In the genomic region with DNA sequence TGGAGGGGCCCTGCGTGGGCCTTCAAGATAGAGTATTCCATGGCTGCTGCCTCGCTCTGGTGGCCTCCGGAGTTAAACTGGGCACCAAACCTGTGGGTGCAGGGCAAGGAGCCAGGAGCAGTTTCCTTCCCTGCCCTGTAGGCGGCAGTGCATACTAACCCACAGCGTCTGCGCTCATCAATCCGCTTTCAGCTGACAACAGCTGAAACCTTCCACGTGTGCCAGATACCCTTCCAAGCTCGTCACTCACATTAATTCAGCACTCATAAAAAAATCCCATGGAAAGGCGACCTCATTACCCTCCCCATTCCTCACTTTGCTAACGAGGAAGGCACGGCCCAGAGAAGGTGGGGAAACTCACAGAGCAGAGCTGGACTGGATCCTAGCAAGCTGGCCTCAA, we compare ENCODE assay signal across 8 mouse cellular contexts. TPM values are rescaled to one million over a fixed set of nuclear protein-coding genes. Genes with fewer than 3 reads are reported as not detected.
DNase-seq lines count a peak whose midpoint lies in the region; ATAC-seq and TF ChIP-seq lines count a peak whose summit lies in the region.

No protein-coding gene starts in this region.

- no peak overlapping the region for H3K4me2 ChIP-seq in midbrain, embryonic 16.5 days (ENCODE audit: low read length)
- H3K4me2 ChIP-seq in forebrain, embryonic 14.5 days (ENCODE audit: low read length) = no peak overlapping the region
- 0 out of 2 replicates have a peak overlapping the region, but pooled peaks have one; percentile 5 for H3K4me2 ChIP-seq in hindbrain, postnatal 0 days (ENCODE audit: low read depth, low read length)
- H3K4me2 ChIP-seq in midbrain, embryonic 12.5 days (replicated peaks) = no peak overlapping the region

- no peak overlapping the region for H3K9ac ChIP-seq in midbrain, embryonic 16.5 days (ENCODE audit: low read depth, low read length)
- no peak overlapping the region for H3K9ac ChIP-seq in forebrain, embryonic 14.5 days (ENCODE audit: low read length)
- H3K9ac ChIP-seq in hindbrain, postnatal 0 days (replicated peaks; ENCODE audit: low read length) = no peak overlapping the region
- H3K9ac ChIP-seq in midbrain, embryonic 12.5 days (replicated peaks) = no peak overlapping the region

- no peak for ATAC-seq in midbrain, embryonic 16.5 days
- peak; percentile 35 for ATAC-seq in forebrain, embryonic 14.5 days
- ATAC-seq in hindbrain, postnatal 0 days = peak; percentile 44
- ATAC-seq in midbrain, embryonic 12.5 days (ENCODE audit: low FRiP score, low read depth) = peak; percentile 35; the same call in 1 of the 2 replicates

- peak; percentile 72 for DNase-seq in midbrain, embryonic 10.5 days (ENCODE audit: low spot score)
- DNase-seq in c-Kit-positive CD71-negative TER-119-negative erythroid progenitor cells, embryonic 14.5 days (ENCODE audit: low read depth) = peak; percentile 63
- DNase-seq in forebrain, embryonic 14.5 days (ENCODE audit: low spot score) = peak; percentile 86
- peak; percentile 86 for DNase-seq in hindbrain, postnatal 0 days (ENCODE audit: low spot score)
- peak; percentile 40 for DNase-seq in left cerebral cortex, adult 11 months (ENCODE audit: low spot score)
- DNase-seq in spleen, postnatal 14 days (ENCODE audit: low spot score in 2 of 2) = peak; percentile 31 to 47

- H3K27ac ChIP-seq in midbrain, embryonic 10.5 days (replicated peaks) = no peak overlapping the region
- no peak overlapping the region for H3K27ac ChIP-seq in midbrain, embryonic 16.5 days (ENCODE audit: low read length)
- no peak overlapping the region for H3K27ac ChIP-seq in forebrain, embryonic 14.5 days (ENCODE audit: low read depth, low read length)
- H3K27ac ChIP-seq in hindbrain, postnatal 0 days = no peak overlapping the region
- H3K27ac ChIP-seq in midbrain, embryonic 12.5 days (replicated peaks) = no peak overlapping the region

- H3K4me3 ChIP-seq in midbrain, embryonic 10.5 days = no peak overlapping the region
- H3K4me3 ChIP-seq in midbrain, embryonic 16.5 days (ENCODE audit: low read depth, low read length) = no peak overlapping the region
- H3K4me3 ChIP-seq in forebrain, embryonic 14.5 days (ENCODE audit: low read depth, low read length) = no peak overlapping the region
- no peak overlapping the region for H3K4me3 ChIP-seq in hindbrain, postnatal 0 days (ENCODE audit: low read length)
- no peak overlapping the region for H3K4me3 ChIP-seq in midbrain, embryonic 12.5 days

- H3K36me3 ChIP-seq in midbrain, embryonic 10.5 days = no peaks in the 10 kb centered on the region
- no peaks in the 10 kb centered on the region for H3K36me3 ChIP-seq in midbrain, embryonic 16.5 days (ENCODE audit: control insufficient read depth, insufficient read depth, low read length)
- no peaks in the 10 kb centered on the region for H3K36me3 ChIP-seq in forebrain, embryonic 14.5 days (ENCODE audit: control insufficient read depth, insufficient read depth, low read length)
- H3K36me3 ChIP-seq in hindbrain, postnatal 0 days (ENCODE audit: insufficient read depth, low read length) = no peaks in the 10 kb centered on the region
- H3K36me3 ChIP-seq in midbrain, embryonic 12.5 days = no peaks in the 10 kb centered on the region

- H3K9me3 ChIP-seq in midbrain, embryonic 10.5 days (replicated peaks) = no peaks in the 10 kb centered on the region
- no peaks in the 10 kb centered on the region for H3K9me3 ChIP-seq in midbrain, embryonic 16.5 days (replicated peaks; ENCODE audit: control insufficient read depth, low read length, poor library complexity, severe bottlenecking)
- no peaks in the 10 kb centered on the region for H3K9me3 ChIP-seq in forebrain, embryonic 14.5 days (replicated peaks; ENCODE audit: control insufficient read depth, low read length)
- no peaks in the 10 kb centered on the region for H3K9me3 ChIP-seq in hindbrain, postnatal 0 days (ENCODE audit: low read length)
- H3K9me3 ChIP-seq in midbrain, embryonic 12.5 days = no peaks in the 10 kb centered on the region

- WGBS in midbrain, embryonic 10.5 days = 13% methylated on average over 12 of the region's 12 CpGs
- 6% methylated on average over 12 of the region's 12 CpGs for WGBS in midbrain, embryonic 16.5 days
- 6% methylated on average over 12 of the region's 12 CpGs for WGBS in forebrain, embryonic 14.5 days
- 13% methylated on average over 12 of the region's 12 CpGs for whole genome bisulfite sequencing in hindbrain, postnatal 0 days
- WGBS in midbrain, embryonic 12.5 days = 13% methylated on average over 12 of the region's 12 CpGs

- H3K27me3 ChIP-seq in midbrain, embryonic 10.5 days (ENCODE audit: low read depth, poor library complexity, severe bottlenecking) = peaks cover 17% of the 10 kb centered on the region
- no peaks in the 10 kb centered on the region for H3K27me3 ChIP-seq in midbrain, embryonic 16.5 days (ENCODE audit: control insufficient read depth, insufficient read depth, low read depth, low read length)
- no peaks in the 10 kb centered on the region for H3K27me3 ChIP-seq in forebrain, embryonic 14.5 days (replicated peaks; ENCODE audit: control insufficient read depth, insufficient read depth, low read length)
- H3K27me3 ChIP-seq in hindbrain, postnatal 0 days (ENCODE audit: insufficient read depth, low read length) = no peaks in the 10 kb centered on the region
- peaks cover 7% of the 10 kb centered on the region; the same call in 1 of the 2 replicates for H3K27me3 ChIP-seq in midbrain, embryonic 12.5 days

- TF ChIP-seq CTCF in hindbrain, postnatal 0 days (IDR thresholded peaks at IDR 0.05; ENCODE audit: low read depth) = peak; percentile 97

- peaks cover 33% of the 10 kb centered on the region for H3K4me1 ChIP-seq in midbrain, embryonic 10.5 days
- peaks cover 13% of the 10 kb centered on the region for H3K4me1 ChIP-seq in midbrain, embryonic 16.5 days (ENCODE audit: control insufficient read depth, insufficient read depth, low read length)
- H3K4me1 ChIP-seq in forebrain, embryonic 14.5 days (ENCODE audit: control insufficient read depth, insufficient read depth, low read length) = no peaks in the 10 kb centered on the region
- H3K4me1 ChIP-seq in hindbrain, postnatal 0 days (ENCODE audit: insufficient read depth, low read length) = peaks cover 3% of the 10 kb centered on the region
- peaks cover 7% of the 10 kb centered on the region; the same call in 1 of the 2 replicates for H3K4me1 ChIP-seq in midbrain, embryonic 12.5 days

RNA-seq across cellular contexts. Expression of a gene that starts 21.2 kb away (rescaled TPM):
- 2.3 and 3.1 TPM in 2 replicates for polyA plus RNA-seq in midbrain, embryonic 10.5 days (2016; fragmentation: Nextera tagmentation; extraction: Ambion mirVana)
- polyA plus RNA-seq in midbrain, embryonic 16.5 days (2015; fragmentation: Nextera tagmentation; extraction: Ambion mirVana) = 1.7 and 1.8 TPM in 2 replicates
- polyA plus RNA-seq in forebrain, embryonic 14.5 days (2014; fragmentation: Nextera tagmentation; extraction: Ambion mirVana) = 1.5 and 2.2 TPM in 2 replicates
- total RNA-seq in hindbrain, postnatal 0 days (2014; rRNA removed) = 6.0 and 7.8 TPM in 2 replicates
- 1.8 and 2.3 TPM in 2 replicates for polyA plus RNA-seq in hindbrain, postnatal 0 days (2015; fragmentation: Nextera tagmentation; extraction: Ambion mirVana)
- 3.3 and 4.3 TPM in 2 replicates for polyA plus RNA-seq in midbrain, embryonic 12.5 days (2016; fragmentation: Nextera tagmentation; extraction: Ambion mirVana)

RNA-seq across cellular contexts. Expression of a gene that starts 50.0 kb away (rescaled TPM):
- polyA plus RNA-seq in midbrain, embryonic 10.5 days (2016; fragmentation: Nextera tagmentation; extraction: Ambion mirVana) = not detected in 2 replicates
- polyA plus RNA-seq in midbrain, embryonic 16.5 days (2015; fragmentation: Nextera tagmentation; extraction: Ambion mirVana) = not detected in 2 replicates
- not detected in 2 replicates for polyA plus RNA-seq in forebrain, embryonic 14.5 days (2014; fragmentation: Nextera tagmentation; extraction: Ambion mirVana)
- not detected in 2 replicates for total RNA-seq in hindbrain, postnatal 0 days (2014; rRNA removed)
- polyA plus RNA-seq in hindbrain, postnatal 0 days (2015; fragmentation: Nextera tagmentation; extraction: Ambion mirVana) = not detected in 2 replicates
- not detected in 2 replicates for polyA plus RNA-seq in midbrain, embryonic 12.5 days (2016; fragmentation: Nextera tagmentation; extraction: Ambion mirVana)
